Mouse (Mus musculus): ENCODE measurements around the gene Dclk2. TPM values are rescaled to one million over a fixed set of nuclear protein-coding genes. Genes with fewer than 3 reads are reported as not detected.
A peak's percentile ranks its signal among the peaks of the same experiment; 100 is the strongest.

Dclk2 gene
- polyA plus RNA-seq (2011; ENCODE audit: insufficient read length, low read depth, missing spikeins) = 3.6 and 8.3 TPM in 2 replicates

DNA sequence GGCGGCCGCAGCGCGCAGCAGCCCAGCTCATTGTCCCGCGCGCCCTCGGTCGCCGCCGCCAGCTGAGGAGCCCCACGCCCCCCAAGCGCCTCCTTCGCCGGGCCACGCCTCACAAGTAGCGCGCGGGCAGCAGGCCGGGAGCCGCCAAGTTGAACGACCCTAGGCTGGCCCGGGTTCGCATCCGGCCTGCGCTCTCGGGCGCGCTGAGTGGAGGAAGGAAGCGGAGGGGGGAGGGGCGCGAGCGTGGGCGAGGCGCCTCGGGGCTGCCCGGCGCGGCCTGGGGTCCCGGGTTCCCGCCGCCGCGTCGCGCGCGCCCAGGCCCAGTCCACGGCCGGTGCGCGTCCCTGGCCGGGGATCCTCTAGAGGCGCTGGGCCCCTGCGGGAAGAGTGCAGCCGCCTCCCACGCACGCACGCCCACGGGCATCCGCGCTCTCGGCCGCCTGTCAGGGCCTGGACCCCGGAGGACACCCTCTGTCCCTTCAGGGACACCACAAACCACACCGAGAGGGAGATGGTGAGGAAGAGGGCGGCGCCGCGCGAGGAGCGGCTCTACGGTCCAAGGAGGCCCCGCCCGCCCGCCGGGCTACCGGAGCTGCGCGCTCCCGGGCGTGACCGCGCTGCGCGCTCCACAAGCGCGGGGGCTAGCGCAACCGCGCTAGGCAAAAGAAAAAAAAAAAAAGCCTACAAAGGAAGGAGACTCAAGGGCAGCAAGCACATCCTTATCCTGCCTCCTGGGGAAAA is at the start of gene Dclk2:
Dclk2 (minus strand) TSS at position 510 of the 741 bp plus-strand sequence.
- TF ChIP-seq POLR2A (IDR thresholded peaks at IDR 0.05; ENCODE audit: low read depth, low read length) (peak; percentile 43; the same call in 1 of the 2 replicates), CTCF (IDR thresholded peaks at IDR 0.05; ENCODE audit: borderline replicate concordance, insufficient read depth, low read length) (no peak)
- H3K27ac ChIP-seq (ENCODE audit: insufficient read depth, low read length) = no peak within 1 kb of the TSS
- H3K4me1 ChIP-seq (ENCODE audit: control insufficient read depth, insufficient read depth, low read length) = peaks cover 6% of the 10 kb centered on the region; the same call in 1 of the 2 replicates
- H3K4me3 ChIP-seq (ENCODE audit: insufficient read depth, low read length) = peak within 1 kb of the TSS; percentile 83

GRCm38 (mm10) chr3:86962665-86963435 is 42.2 kb upstream of the Dclk2 start:
- Histone ChIP-seq H3K4me3 (ENCODE audit: insufficient read depth, low read length) (no peak overlapping the region), H3K4me1 (ENCODE audit: control insufficient read depth, insufficient read depth, low read length) (no peaks in the 10 kb centered on the region), H3K27ac (ENCODE audit: insufficient read depth, low read length) (no peak overlapping the region)
- no peak for TF ChIP-seq POLR2A (IDR thresholded peaks at IDR 0.05; ENCODE audit: low read depth, low read length)
- no peak for TF ChIP-seq CTCF (IDR thresholded peaks at IDR 0.05; ENCODE audit: borderline replicate concordance, insufficient read depth, low read length)

GRCm38 (mm10) chr3:86961395-86961669 is 40.7 kb upstream of the Dclk2 start:
- no peak overlapping the region for H3K27ac ChIP-seq (ENCODE audit: insufficient read depth, low read length)

GRCm38 (mm10) chr3:86960656-86961394 is 40.2 kb upstream of the Dclk2 start:
- no peak for TF ChIP-seq CTCF (IDR thresholded peaks at IDR 0.05; ENCODE audit: borderline replicate concordance, insufficient read depth, low read length)
- no peak for TF ChIP-seq POLR2A (IDR thresholded peaks at IDR 0.05; ENCODE audit: low read depth, low read length)
- Histone ChIP-seq H3K27ac (ENCODE audit: insufficient read depth, low read length) (no peak overlapping the region), H3K4me1 (ENCODE audit: control insufficient read depth, insufficient read depth, low read length) (no peaks in the 10 kb centered on the region), H3K4me3 (ENCODE audit: insufficient read depth, low read length) (no peak overlapping the region)

More at GRCm38 (mm10) chr3:86961395-86961669, 40.7 kb upstream of the Dclk2 start:
- Histone ChIP-seq H3K4me3 (ENCODE audit: insufficient read depth, low read length) (no peak overlapping the region), H3K4me1 (ENCODE audit: control insufficient read depth, insufficient read depth, low read length) (no peaks in the 10 kb centered on the region)
- TF ChIP-seq POLR2A (IDR thresholded peaks at IDR 0.05; ENCODE audit: low read depth, low read length) (no peak), CTCF (IDR thresholded peaks at IDR 0.05; ENCODE audit: borderline replicate concordance, insufficient read depth, low read length) (no peak)

GRCm38 (mm10) chr3:86959088-86959487 is 38.4 kb upstream of the Dclk2 start:
- H3K27ac ChIP-seq (ENCODE audit: insufficient read depth, low read length) = no peak overlapping the region
- H3K4me1 ChIP-seq (ENCODE audit: control insufficient read depth, insufficient read depth, low read length) = 0 out of 2 replicates have a peak, but pooled peaks cover 2% of the 10 kb centered on the region
- no peak overlapping the region for H3K4me3 ChIP-seq (ENCODE audit: insufficient read depth, low read length)
- TF ChIP-seq POLR2A (IDR thresholded peaks at IDR 0.05; ENCODE audit: low read depth, low read length) (no peak), CTCF (IDR thresholded peaks at IDR 0.05; ENCODE audit: borderline replicate concordance, insufficient read depth, low read length) (no peak)

- TF ChIP-seq CTCF (IDR thresholded peaks at IDR 0.05; ENCODE audit: borderline replicate concordance, insufficient read depth, low read length) (no peak), POLR2A (IDR thresholded peaks at IDR 0.05; ENCODE audit: low read depth, low read length) (no peak)
- H3K4me3 ChIP-seq (ENCODE audit: insufficient read depth, low read length) = no peak overlapping the region
- H3K27ac ChIP-seq (ENCODE audit: insufficient read depth, low read length) = no peak overlapping the region
- H3K4me1 ChIP-seq (ENCODE audit: control insufficient read depth, insufficient read depth, low read length) = 0 out of 2 replicates have a peak, but pooled peaks cover 2% of the 10 kb centered on the region
Measured at GRCm38 (mm10) chr3:86955376-86955775, 34.7 kb upstream of the Dclk2 start.

GRCm38 (mm10) chr3:86954521-86954920 is 33.9 kb upstream of the Dclk2 start:
- no peak for TF ChIP-seq POLR2A (IDR thresholded peaks at IDR 0.05; ENCODE audit: low read depth, low read length)
- TF ChIP-seq CTCF (IDR thresholded peaks at IDR 0.05; ENCODE audit: borderline replicate concordance, insufficient read depth, low read length) = no peak
- H3K27ac ChIP-seq (ENCODE audit: insufficient read depth, low read length) = no peak overlapping the region
- no peak overlapping the region for H3K4me3 ChIP-seq (ENCODE audit: insufficient read depth, low read length)
- 0 out of 2 replicates have a peak, but pooled peaks cover 2% of the 10 kb centered on the region for H3K4me1 ChIP-seq (ENCODE audit: control insufficient read depth, insufficient read depth, low read length)

DNA sequence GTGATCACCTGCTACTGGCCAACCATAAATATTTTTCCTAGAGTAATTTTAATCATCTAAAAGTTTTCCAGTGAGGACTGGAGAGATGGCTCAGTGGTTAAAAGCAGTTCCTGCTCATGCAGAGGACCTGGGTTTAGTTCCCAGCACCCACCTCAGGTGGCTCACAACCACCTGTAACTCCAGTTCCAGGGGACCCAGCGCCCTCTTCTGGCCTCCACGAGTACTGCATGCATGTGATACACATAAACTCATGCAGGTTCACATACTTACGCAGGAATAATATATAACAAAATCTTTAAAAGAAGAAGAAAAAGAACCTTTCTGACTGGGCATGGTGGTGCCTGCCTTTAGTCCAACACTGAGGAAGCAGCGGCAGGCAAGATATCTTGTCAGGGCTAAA is 33.2 kb upstream of the Dclk2 start:
- H3K4me3 ChIP-seq (ENCODE audit: insufficient read depth, low read length) = no peak overlapping the region
- no peak overlapping the region for H3K27ac ChIP-seq (ENCODE audit: insufficient read depth, low read length)
- no peak for TF ChIP-seq CTCF (IDR thresholded peaks at IDR 0.05; ENCODE audit: borderline replicate concordance, insufficient read depth, low read length)
- no peak for TF ChIP-seq POLR2A (IDR thresholded peaks at IDR 0.05; ENCODE audit: low read depth, low read length)
- H3K4me1 ChIP-seq (ENCODE audit: control insufficient read depth, insufficient read depth, low read length) = 0 out of 2 replicates have a peak, but pooled peaks cover 2% of the 10 kb centered on the region

GRCm38 (mm10) chr3:86950652-86951051 is 30.0 kb upstream of the Dclk2 start:
- no peak overlapping the region for H3K27ac ChIP-seq (ENCODE audit: insufficient read depth, low read length)
- 0 out of 2 replicates have a peak, but pooled peaks cover 2% of the 10 kb centered on the region for H3K4me1 ChIP-seq (ENCODE audit: control insufficient read depth, insufficient read depth, low read length)
- H3K4me3 ChIP-seq (ENCODE audit: insufficient read depth, low read length) = no peak overlapping the region
- no peak for TF ChIP-seq POLR2A (IDR thresholded peaks at IDR 0.05; ENCODE audit: low read depth, low read length)
- no peak for TF ChIP-seq CTCF (IDR thresholded peaks at IDR 0.05; ENCODE audit: borderline replicate concordance, insufficient read depth, low read length)
